Mouse (Mus musculus): ENCODE data around the gene Tssk2.

DNA sequence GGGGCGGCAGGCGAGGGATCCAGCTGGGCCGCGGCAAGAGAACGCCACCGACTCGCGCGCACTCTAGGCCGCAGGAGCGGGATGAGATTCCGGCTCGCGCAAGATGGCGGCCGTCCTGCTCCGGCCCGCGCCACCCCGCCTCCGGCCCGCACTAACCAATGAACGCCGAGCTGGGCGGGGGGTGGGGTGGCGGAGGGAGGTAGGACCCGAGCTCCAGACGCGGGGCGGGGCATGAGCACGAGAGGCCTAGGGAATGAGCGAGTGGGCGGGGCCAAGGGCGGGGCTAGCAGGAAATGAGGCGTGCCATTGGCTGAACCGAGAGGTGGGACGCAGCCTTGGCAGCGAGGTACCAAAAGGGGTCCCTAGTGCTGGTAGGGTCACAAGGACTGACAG lies 6.9 kb upstream of the Tssk2 start, which contains the start of gene Gm20518:
- no peak for TF ChIP-seq GATA1 (IDR thresholded peaks at IDR 0.05; ENCODE audit: borderline replicate concordance, low read length)
- TF ChIP-seq FLI1 (IDR thresholded peaks at IDR 0.05; ENCODE audit: low read length) = no peak
